Mouse (Mus musculus): ENCODE measurements at regions not wholly inside any gene's neighbourhood (a gene's known extent, or its start where the extent isn't known, plus 50 kb on each side); places are given as distances from the start of the nearest gene placed in this dataset.

DNA sequence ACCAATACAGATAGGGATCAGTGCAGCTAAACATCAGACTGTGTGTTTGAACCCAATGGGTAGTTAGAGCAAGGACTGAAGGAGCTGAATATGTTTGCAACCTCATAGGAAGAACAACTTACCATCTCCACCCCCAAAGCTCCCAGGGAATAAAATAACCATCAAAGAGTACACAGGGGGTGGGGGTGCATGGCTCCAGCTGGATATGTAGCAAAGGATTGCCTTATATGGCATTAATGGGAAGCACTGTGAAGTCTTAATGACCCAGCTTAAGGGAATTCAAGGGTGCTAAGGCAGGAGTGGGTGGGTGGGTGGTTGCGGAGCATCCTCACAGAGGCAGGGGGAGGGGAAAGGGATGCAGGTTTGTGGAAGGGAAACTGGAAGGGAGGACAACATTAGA lies 404.0 kb upstream of the Gm12887 start:
- DNase-seq (ENCODE audit: low read depth, low spot score), result no peak

GRCm38 (mm10) chr4:122022854-122023253 lies 401.0 kb upstream of the Gm12887 start:
- DNase-seq (ENCODE audit: low read depth, low spot score), result no peak

- peak; percentile 0 for DNase-seq (ENCODE audit: low read depth, low spot score)
Measured at GRCm38 (mm10) chr4:122008938-122009459, 387.1 kb upstream of the Gm12887 start.

- DNase-seq (ENCODE audit: low read depth, low spot score), result no peak
Measured at GRCm38 (mm10) chr4:122008168-122008839, 386.4 kb upstream of the Gm12887 start.

DNA sequence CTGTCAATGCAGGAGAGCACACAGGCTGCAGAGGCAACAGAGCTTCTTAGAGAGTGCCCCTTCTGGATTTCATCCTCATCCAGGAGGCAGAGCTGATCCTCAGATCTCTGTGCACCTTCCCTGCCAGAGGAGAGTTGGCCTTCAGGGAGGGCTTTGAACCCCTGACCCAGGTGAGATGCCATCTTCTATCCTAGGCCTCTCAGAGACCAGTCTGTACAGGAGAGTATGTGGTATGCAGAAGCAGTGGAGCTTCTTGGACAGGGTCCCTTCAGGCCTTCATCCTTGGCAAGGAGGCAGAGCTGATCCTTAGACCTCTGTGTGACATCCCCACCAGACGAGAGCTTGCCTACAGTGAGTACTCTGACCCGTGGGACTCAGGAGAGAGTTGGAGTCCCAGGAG lies 364.8 kb upstream of the Gm12887 start:
- no peak for DNase-seq (ENCODE audit: low read depth, low spot score)

DNA sequence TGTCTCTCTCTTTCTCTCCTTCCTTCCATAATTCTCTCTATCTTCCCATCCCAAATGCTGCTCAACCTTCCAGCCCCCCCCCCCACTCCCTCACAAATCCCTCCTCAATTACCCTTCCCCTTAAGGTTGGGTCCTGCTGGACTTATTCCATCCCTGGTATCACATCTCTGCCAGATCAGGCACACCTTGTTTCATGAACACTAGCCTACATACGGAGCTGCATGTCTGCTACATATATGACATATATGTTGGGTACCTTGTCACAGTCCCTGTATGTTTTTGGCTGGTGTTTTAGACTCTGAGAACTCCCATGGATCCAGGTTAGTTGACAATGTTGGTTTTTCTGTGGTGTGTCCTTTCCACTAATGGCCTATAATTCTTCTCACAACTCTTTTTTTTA lies 363.5 kb upstream of the Gm12887 start:
- no peak for DNase-seq (ENCODE audit: low read depth, low spot score)

- DNase-seq (ENCODE audit: low read depth, low spot score), result no peak
Measured at GRCm38 (mm10) chr4:121975831-121976230, 353.9 kb upstream of the Gm12887 start.
